Mouse (Mus musculus) liver, adult 2 months (tissue): Measurements from ENCODE around the gene 9630041A04Rik. TPM values are rescaled to one million over a fixed set of nuclear protein-coding genes. Genes with fewer than 3 reads are reported as not detected.

Source experiments
- DNase-seq: peaks from one replicate; pipeline ENCODE4 v3.0.0-alpha.2; 2011; ENCODE audit warnings: low read depth, low spot score; ENCODE audit errors: extremely low read depth
- H3K27ac ChIP-seq: fragments of 200-500 bp; replicated peaks from 2 replicates; pipeline ENCODE4 v1.5.1; 2012; ENCODE audit warnings: low read depth, mild to moderate bottlenecking, control low read depth, inconsistent platforms, low read length; ENCODE audit not compliant: insufficient read depth
- H3K27me3 ChIP-seq: fragments of 200-500 bp; 2 replicates; pipeline ENCODE4 v1.6.1; 2012; ENCODE audit warnings: mild to moderate bottlenecking, moderate library complexity, low read length, inconsistent platforms; ENCODE audit not compliant: control insufficient read depth, insufficient read depth
- H3K36me3 ChIP-seq: fragments of 200-500 bp; 2 replicates; pipeline ENCODE4 v1.6.1; 2012; ENCODE audit warnings: low read length, inconsistent platforms; ENCODE audit not compliant: control insufficient read depth, insufficient read depth
- H3K4me1 ChIP-seq: fragments of 200-500 bp; 2 replicates; pipeline ENCODE4 v1.6.1; 2011; ENCODE audit warnings: low read length; ENCODE audit not compliant: control insufficient read depth, insufficient read depth
- H3K4me3 ChIP-seq: fragments of 200-500 bp; 2 replicates; pipeline ENCODE4 v1.5.1; 2011; ENCODE audit warnings: low read depth, mild to moderate bottlenecking, control low read depth, low read length, moderate library complexity; ENCODE audit not compliant: insufficient read depth
- H3K79me2 ChIP-seq: fragments of 200-500 bp; 2 replicates; pipeline ENCODE4 v1.6.1; 2012; ENCODE audit warnings: inconsistent platforms, mild to moderate bottlenecking, low read length, moderate library complexity; ENCODE audit not compliant: control insufficient read depth, insufficient read depth
- H3K9ac ChIP-seq: fragments of 200-500 bp; 2 replicates; pipeline ENCODE4 v1.6.1; 2012; ENCODE audit warnings: low read depth, mild to moderate bottlenecking, control low read depth, inconsistent platforms, low read length
- CTCF ChIP-seq: fragments of 200-500 bp; IDR thresholded peaks from 2 replicates; pipeline ENCODE4 v1.5.1; 2011; ENCODE audit warnings: low read depth, low read length, control low read depth
- POLR2A ChIP-seq: fragments of 200-500 bp; IDR thresholded peaks from 2 replicates; pipeline ENCODE4 v1.6.1; 2011; ENCODE audit warnings: low read length, control low read depth; ENCODE audit not compliant: insufficient read depth; ENCODE audit errors: extremely low read depth
- WGBS: fragments of 180-500 bp; shearing (Covaris S2); methylation state at CpG from one replicate; pipeline ENCODE4 v1.1.7; 2018; 5-methylcytosine and 5-hydroxymethylcytosine counted together
- polyA plus RNA-seq: library from polyadenylated mRNA; depleted of rRNA; stranded (reverse); fragments of >200 nt; gene quantifications from 2 replicates; pipeline ENCODE4 v1.2.3, GENCODE M21; 2012
- total RNA-seq: library from RNA; depleted of rRNA; stranded (reverse); fragments of >200 nt; gene quantifications from 2 replicates; pipeline ENCODE4 v1.2.3, GENCODE M21; 2014

Gene 9630041A04Rik
- total and polyA plus RNA-seq, 2 experiments, result not detected

DNA sequence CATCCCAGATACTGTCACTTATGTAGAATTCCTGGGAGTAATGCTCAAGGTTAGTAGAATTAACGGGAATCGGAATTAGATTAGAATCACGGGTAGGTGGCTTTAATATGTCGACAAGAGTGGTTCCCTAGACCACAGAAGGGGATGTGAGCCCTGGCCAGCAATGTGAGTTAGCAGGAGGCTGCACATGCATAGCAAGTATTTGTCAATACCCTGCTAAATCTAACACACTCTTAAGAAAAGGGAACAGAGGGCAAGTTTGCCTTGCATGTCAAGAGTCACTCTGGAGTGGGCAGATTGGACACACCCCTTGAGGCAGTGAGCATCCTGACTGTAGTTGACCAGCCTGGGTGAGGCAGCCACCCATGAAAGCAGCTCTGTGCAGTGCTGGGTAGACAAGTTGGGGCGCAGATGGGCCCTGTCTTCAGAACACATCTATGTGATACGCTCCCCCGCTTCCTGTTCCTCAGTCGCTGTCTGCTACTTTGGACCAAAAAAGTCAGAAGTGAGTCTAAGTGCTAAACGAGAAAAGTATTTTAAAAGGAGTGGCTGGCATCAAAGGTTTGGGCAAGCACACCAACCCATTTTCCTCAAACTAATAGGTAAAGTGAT lies 80.5 kb downstream of the 9630041A04Rik start:
- Histone ChIP-seq H3K27me3 (no peaks in the 10 kb centered on the region), H3K4me1 (no peaks in the 10 kb centered on the region), H3K27ac (no peak overlapping the region), H3K79me2 (no peaks in the 10 kb centered on the region), H3K36me3 (no peaks in the 10 kb centered on the region), H3K4me3 (no peak overlapping the region), H3K9ac (no peak overlapping the region)
- TF ChIP-seq CTCF (no peak), POLR2A (no peak)
- WGBS, result 83% methylated on average over 9 of the region's 9 CpGs
- no peak for DNase-seq

DNA sequence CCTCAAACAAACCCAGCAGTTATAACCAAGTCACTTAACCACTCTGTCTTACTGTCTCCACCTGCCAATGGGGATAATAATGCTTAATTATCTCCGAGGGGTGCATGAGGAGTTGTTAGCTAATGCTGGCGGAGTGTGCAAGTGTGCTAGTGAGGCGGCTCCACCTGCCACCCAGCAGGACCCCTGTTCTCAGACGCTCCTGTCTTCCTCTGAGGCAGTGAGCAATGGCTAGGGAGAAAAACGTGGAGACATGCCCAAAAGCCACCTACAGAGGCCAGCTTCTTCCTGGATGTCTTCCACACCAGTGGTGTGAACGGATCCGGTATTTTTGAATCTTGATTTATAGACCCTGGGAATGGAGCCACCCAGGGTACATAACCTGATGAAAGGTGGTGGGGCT lies 83.7 kb downstream of the 9630041A04Rik start:
- Histone ChIP-seq H3K9ac (no peak overlapping the region), H3K27me3 (no peaks in the 10 kb centered on the region), H3K36me3 (no peaks in the 10 kb centered on the region), H3K27ac (no peak overlapping the region), H3K4me3 (no peak overlapping the region), H3K79me2 (no peaks in the 10 kb centered on the region), H3K4me1 (no peaks in the 10 kb centered on the region)
- DNase-seq, result no peak
- no peak for TF ChIP-seq CTCF
- TF ChIP-seq POLR2A, result no peak
- 67% methylated on average over 7 of the region's 7 CpGs for WGBS

DNA sequence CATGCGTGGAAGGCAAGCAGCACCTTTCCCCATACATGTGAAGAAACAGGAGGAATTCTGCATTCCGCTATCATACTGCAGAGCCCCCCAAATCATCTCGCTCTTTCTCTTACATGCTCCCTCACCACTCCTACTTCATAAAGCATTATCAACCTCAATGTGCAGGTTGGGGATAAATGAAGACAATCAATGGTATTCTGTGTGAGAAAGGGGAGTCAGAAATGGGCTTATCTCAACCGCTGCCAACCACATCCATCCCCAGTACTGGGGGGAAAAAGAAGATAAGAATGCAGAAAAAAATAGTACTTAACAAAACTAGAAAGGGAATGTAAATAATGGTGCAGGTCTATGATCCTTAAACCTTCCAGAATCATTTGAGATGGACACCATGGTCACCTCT lies 84.2 kb downstream of the 9630041A04Rik start:
- Histone ChIP-seq H3K36me3 (no peaks in the 10 kb centered on the region), H3K79me2 (no peaks in the 10 kb centered on the region), H3K4me1 (no peaks in the 10 kb centered on the region), H3K27me3 (no peaks in the 10 kb centered on the region), H3K4me3 (no peak overlapping the region), H3K9ac (no peak overlapping the region), H3K27ac (no peak overlapping the region)
- no peak for DNase-seq
- TF ChIP-seq POLR2A, result no peak
- no peak for TF ChIP-seq CTCF
- 88% methylated on average over 4 of the region's 4 CpGs for WGBS

DNA sequence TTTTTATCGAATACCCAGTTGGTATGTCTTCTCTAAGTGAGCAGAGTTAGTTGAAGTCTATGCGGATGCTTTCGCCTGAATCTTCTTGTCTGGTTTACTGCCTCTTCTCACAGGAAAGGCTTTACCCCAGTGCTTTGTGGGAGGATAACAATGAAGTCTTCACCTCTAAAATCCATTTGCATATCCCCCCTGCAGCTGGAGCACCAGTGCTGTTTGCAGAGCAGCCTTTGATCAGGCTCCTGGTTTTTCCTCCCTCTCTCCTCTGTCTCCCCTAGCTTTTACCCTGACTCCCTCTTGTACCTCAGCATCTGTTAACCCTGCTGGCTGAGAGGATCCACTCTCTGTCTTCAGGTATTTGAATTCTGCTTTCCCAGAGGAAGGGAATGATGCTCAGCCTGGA lies 88.5 kb downstream of the 9630041A04Rik start:
- Histone ChIP-seq H3K4me1 (no peaks in the 10 kb centered on the region), H3K79me2 (no peaks in the 10 kb centered on the region), H3K9ac (no peak overlapping the region), H3K4me3 (no peak overlapping the region), H3K36me3 (no peaks in the 10 kb centered on the region), H3K27me3 (no peaks in the 10 kb centered on the region), H3K27ac (no peak overlapping the region)
- WGBS, result 21% methylated on average over 3 of the region's 3 CpGs
- no peak for TF ChIP-seq CTCF
- no peak for TF ChIP-seq POLR2A
- DNase-seq, result no peak

DNA sequence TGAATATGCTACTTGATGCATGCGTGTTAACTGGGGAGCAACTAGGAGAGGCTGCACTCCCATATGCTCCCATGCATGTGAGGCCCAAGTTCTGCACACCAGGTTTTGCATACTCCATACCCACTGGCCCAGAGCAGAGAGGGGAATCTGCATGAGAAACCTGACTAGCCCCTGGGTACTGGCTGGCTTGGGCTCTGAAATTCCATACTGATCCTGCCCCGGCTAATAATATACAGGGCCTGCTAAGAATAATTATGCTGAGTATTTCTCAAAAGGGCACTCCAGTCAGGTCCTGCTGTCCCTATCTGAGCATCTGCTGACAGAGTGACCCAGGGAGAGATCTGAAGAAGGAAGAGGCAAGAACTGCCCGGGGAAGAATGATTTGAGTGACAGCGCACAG lies 92.9 kb downstream of the 9630041A04Rik start:
- 82% methylated on average over 4 of the region's 4 CpGs for WGBS
- no peak for DNase-seq

DNA sequence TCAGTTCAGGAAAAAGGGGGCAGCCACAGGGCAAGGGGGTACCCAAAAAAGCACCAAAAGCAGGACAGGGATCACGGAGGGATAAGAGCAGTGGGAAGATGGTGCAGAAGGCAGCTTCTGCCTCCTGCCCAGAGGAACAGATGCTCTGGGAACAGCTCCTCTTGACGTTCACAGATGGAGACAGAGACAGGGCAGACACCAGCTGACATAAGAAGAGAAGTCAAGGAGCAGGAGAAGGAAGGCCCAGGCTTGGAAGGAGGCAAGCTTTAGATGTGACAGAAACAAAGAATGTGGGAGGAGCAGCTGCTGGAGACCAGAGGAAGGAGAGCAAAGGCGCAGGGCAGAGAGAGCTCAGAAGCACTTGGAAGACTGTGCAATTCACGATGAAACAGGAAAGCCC lies 94.6 kb downstream of the 9630041A04Rik start:
- DNase-seq, result no peak
- H3K4me1 ChIP-seq, result no peaks in the 10 kb centered on the region
- no peaks in the 10 kb centered on the region for H3K36me3 ChIP-seq
- H3K9ac ChIP-seq, result no peak overlapping the region
- H3K27me3 ChIP-seq, result no peaks in the 10 kb centered on the region
- no peak overlapping the region for H3K27ac ChIP-seq
- no peak for TF ChIP-seq POLR2A
- no peak for TF ChIP-seq CTCF
- no peak overlapping the region for H3K4me3 ChIP-seq
- 32% methylated on average over 4 of the region's 4 CpGs for WGBS
- H3K79me2 ChIP-seq, result no peaks in the 10 kb centered on the region

More for the DNA sequence above, 92.9 kb downstream of the 9630041A04Rik start:
- H3K79me2 ChIP-seq, result no peaks in the 10 kb centered on the region
- no peaks in the 10 kb centered on the region for H3K27me3 ChIP-seq
- no peaks in the 10 kb centered on the region for H3K36me3 ChIP-seq
- no peak for TF ChIP-seq POLR2A
- TF ChIP-seq CTCF, result no peak
- no peak overlapping the region for H3K4me3 ChIP-seq
- no peak overlapping the region for H3K9ac ChIP-seq
- no peak overlapping the region for H3K27ac ChIP-seq
- H3K4me1 ChIP-seq, result no peaks in the 10 kb centered on the region
